Mouse (Mus musculus) layer of hippocampus, adult 6 months (tissue): ENCODE measurements around the gene Fam110a. TPM values are rescaled to one million over a fixed set of nuclear protein-coding genes. Genes with fewer than 3 reads are reported as not detected.

ENCODE experiments used
- long read RNA-seq, 2 experiments: library from polyadenylated mRNA; unstranded; transcript quantifications; one replicate each; pipeline ENCODE4 v2.0.0; 2019 to 2020
- microRNA-seq: library from miRNA; unstranded; fragments of <30 nt; microRNA quantifications from one replicate; pipeline ENCODE4 v1.2.0, GENCODE M21; 2020
- polyA plus RNA-seq: library from polyadenylated mRNA; unstranded; fragments of <200 nt; fragmentation: Nextera tagmentation; gene quantifications from 2 replicates; pipeline ENCODE4 v1.2.3, GENCODE M21; 2021

Gene Fam110a
- 10.7 and 12.9 TPM in 2 replicates for polyA plus RNA-seq
- long read RNA-seq, experiment 1, transcript Fam110a-201 (2 exons, 1,754 nt), result major isoform, 18 of 24 reads
- long read RNA-seq, experiment 1, partial matches to known transcripts, result 6 of 24 reads
- long read RNA-seq, experiment 1, other reads (novel, unspliced or antisense), result 0 of 24 reads
- long read RNA-seq, experiment 2, transcript Fam110a-201 (2 exons, 1,754 nt), result major isoform, 49 of 61 reads
- long read RNA-seq, experiment 2, partial matches to known transcripts, result 10 of 61 reads
- long read RNA-seq, experiment 2, other reads (novel, unspliced or antisense), result 1 of 61 reads

DNA sequence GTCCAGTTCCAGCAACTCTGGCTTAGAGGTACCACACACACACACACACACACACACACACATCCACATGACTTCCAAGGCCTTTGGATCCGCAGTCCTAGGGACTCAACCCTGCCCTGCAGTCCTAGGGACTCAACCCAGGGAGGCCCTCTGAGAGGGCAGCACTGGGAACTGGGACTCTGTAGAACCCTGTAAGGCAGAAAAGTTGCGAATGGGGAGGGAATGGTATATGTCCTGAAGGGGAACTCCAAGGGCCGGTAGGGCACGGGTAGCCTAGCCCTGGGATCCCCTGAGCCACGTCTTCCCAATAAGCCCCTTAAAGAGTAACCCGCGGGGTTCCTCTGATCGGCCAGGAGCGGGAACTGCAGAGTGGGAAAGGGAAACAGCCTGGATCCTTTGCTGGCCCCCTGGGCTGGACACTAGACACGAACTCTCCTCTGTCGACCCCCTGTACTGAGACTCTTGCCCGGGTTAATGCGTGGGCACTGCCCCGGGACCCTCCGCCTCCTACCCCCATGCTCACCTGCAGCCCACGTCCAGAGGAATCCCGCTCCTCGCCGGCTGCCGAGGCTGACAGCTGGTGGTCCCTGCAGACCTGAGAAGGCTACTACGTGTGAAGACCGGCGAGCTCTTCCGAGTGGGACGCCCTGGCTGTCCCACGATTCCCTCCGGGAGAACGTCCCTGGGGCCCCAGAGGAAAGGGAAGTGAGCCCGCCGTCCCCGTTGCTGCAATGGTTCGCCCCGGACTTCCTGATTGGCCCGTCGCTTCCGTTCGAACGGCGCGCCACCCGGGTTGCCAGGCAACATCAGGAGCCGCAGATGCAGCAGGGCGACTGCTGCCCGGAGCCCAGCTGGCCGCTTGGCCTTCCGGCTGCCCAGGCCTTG, at the start of gene Fam110a:
Gene Fam110a (minus strand): TSS at position 750 of the 885 bp plus-strand sequence.

DNA sequence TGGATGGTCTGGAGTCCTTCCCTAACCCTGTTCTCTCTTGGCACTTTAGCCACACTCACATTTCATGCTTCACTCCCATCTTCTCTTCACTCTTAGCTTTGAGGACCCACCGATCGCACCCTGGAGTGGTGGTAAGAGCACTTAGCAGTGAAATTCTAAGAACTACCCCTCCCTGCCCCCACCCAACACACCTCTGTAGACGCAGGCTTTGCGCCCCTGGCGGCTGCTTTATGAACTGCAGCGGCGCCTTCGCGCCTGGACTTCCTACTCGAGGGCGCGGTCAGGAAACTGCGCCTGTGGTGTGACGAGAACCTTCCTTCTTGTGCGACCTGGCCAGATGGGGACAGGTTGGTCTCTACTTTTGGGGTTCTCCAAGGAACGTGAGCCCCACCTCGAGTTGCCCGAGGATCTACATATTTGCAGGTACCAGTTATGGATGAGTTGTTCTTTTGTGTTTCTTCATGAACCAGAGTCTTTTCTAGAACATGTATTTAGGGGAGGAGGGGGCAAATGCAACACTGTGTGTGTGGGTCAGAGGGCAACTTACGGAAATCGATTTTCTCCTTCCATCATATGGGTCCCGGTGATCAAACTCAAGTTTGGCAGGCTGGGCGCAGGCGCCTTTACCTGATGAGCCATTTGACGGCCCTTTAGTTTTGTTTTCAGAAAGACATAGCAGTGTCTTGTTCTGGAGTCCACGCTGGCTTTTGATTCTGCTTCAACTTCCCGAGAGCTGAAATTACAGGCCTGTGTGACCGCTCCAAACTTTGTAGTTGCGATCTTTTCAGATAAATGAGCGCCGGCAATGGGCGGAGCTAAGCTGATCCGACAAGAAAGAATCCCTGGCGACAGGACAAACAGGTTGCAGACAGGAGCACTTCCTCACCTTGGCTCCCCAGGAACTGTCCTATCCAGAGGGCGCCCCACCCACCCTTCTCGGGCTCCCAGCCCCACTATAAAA, 16.5 kb upstream of the Fam110a start, which contains the start of gene Slc52a3:
Gene Slc52a3 (plus strand): TSS at position 283 of the 961 bp plus-strand sequence.

Small RNAs within 50 kb of the gene (microRNA-seq; reads per million reads assigned to microRNA genes)
- gene Mir1953, result not detected

Other genes starting within 250 kb of the Fam110a start
- 37.8 and 42.5 TPM in 2 replicates for gene Psmf1, start 236.0 kb downstream of the Fam110a start, polyA plus RNA-seq
- 0.08 and 0.16 TPM in 2 replicates for gene Rspo4, start 137.3 kb downstream of the Fam110a start, polyA plus RNA-seq
- 0.08 and 0.09 TPM in 2 replicates for gene Angpt4, start 69.0 kb downstream of the Fam110a start, polyA plus RNA-seq
- 2.5 and 2.6 TPM in 2 replicates for gene Slc52a3, start 16.3 kb upstream of the Fam110a start, polyA plus RNA-seq
- 1.2 TPM in 2 replicates for gene Scrt2, start 101.3 kb upstream of the Fam110a start, polyA plus RNA-seq
- gene Srxn1, start 125.3 kb upstream of the Fam110a start, polyA plus RNA-seq, result 20.7 and 25.6 TPM in 2 replicates
- 0.30 and 0.87 TPM in 2 replicates for gene Tcf15, start 163.3 kb upstream of the Fam110a start, polyA plus RNA-seq
- 220 and 235 TPM in 2 replicates for gene Csnk2a1, start 246.6 kb upstream of the Fam110a start, polyA plus RNA-seq